Mouse (Mus musculus) adrenal gland, adult 8-10 months (tissue): ENCODE measurements around the gene Svop. TPM values are rescaled to one million over a fixed set of nuclear protein-coding genes. Genes with fewer than 3 reads are reported as not detected.

Experiments
- DNase-seq: peaks from one replicate; pipeline ENCODE4 v3.0.0; 2022
- total RNA-seq, 4 experiments: library from RNA; stranded (reverse); gene quantifications; 2 replicates each; pipeline ENCODE4 v1.2.4; 2022

The Svop gene
- total RNA-seq, 4 experiments from 2014 or later = 3.6 to 5.4 (median 4.9) TPM

GRCm38 (mm10) chr5:114045134-114045533 is 46.2 kb downstream of the Svop start:
- no peak for DNase-seq

- DNase-seq = no peak
These were observed 47.6 kb downstream of the Svop start for GRCm38 (mm10) chr5:114043800-114044199.

GRCm38 (mm10) chr5:114041327-114041930 is 49.9 kb downstream of the Svop start:
- peak; percentile 3 for DNase-seq

GRCm38 (mm10) chr5:114040911-114041310 is 50.5 kb downstream of the Svop start:
- DNase-seq = no peak

GRCm38 (mm10) chr5:114040508-114040907 is 50.9 kb downstream of the Svop start:
- DNase-seq = no peak

GRCm38 (mm10) chr5:114035111-114035510 is 56.3 kb downstream of the Svop start:
- DNase-seq = no peak

GRCm38 (mm10) chr5:114034393-114034792 is 57.0 kb downstream of the Svop start:
- DNase-seq = no peak

- no peak for DNase-seq
These were observed 59.1 kb downstream of the Svop start for GRCm38 (mm10) chr5:114032161-114032763.

- no peak for DNase-seq
These were observed 60.7 kb downstream of the Svop start for GRCm38 (mm10) chr5:114030652-114031051.

GRCm38 (mm10) chr5:114028111-114028510 is 63.3 kb downstream of the Svop start:
- DNase-seq = no peak

- DNase-seq = no peak
These were observed 64.0 kb downstream of the Svop start for GRCm38 (mm10) chr5:114027217-114027944.

- DNase-seq = no peak
These were observed 66.5 kb downstream of the Svop start for GRCm38 (mm10) chr5:114024885-114025284.

- no peak for DNase-seq
These were observed 67.0 kb downstream of the Svop start for GRCm38 (mm10) chr5:114024390-114024789.

- no peak for DNase-seq
These were observed 76.2 kb downstream of the Svop start for GRCm38 (mm10) chr5:114015121-114015520.

- no peak for DNase-seq
These were observed 82.3 kb downstream of the Svop start for GRCm38 (mm10) chr5:114009049-114009448.

- DNase-seq = no peak
These were observed 83.5 kb downstream of the Svop start for GRCm38 (mm10) chr5:114007753-114008453.

- no peak for DNase-seq
These were observed 84.4 kb downstream of the Svop start for GRCm38 (mm10) chr5:114006974-114007373.

- DNase-seq = no peak
These were observed 86.3 kb downstream of the Svop start for GRCm38 (mm10) chr5:114005100-114005499.

- no peak for DNase-seq
These were observed 86.8 kb downstream of the Svop start for GRCm38 (mm10) chr5:114004573-114004972.

GRCm38 (mm10) chr5:114003542-114003941 is 87.8 kb downstream of the Svop start, which contains the start of gene Dao:
Gene Dao (plus strand): TSS chr5:114003703.
- DNase-seq = no peak

GRCm38 (mm10) chr5:113999382-113999781 is 92.0 kb downstream of the Svop start:
- DNase-seq = no peak

GRCm38 (mm10) chr5:113996458-113996857 is 94.9 kb downstream of the Svop start:
- DNase-seq = no peak
